Mouse (Mus musculus): ENCODE data around the gene Il19.

GRCm38 (mm10) chr1:130918323-130918980 is 21.5 kb downstream of the Il19 start:
- TF ChIP-seq CTCF (IDR thresholded peaks at IDR 0.05) (no peak), EP300 (IDR thresholded peaks at IDR 0.05) (no peak)

All from lung, postnatal 0 days (tissue).